Mouse (Mus musculus) embryo, embryonic 10 days (tissue): ENCODE results near the gene Pnpla1.
A peak's percentile ranks its signal among the peaks of the same experiment; 100 is the strongest.

Source experiments
- DNase-seq: peaks from one replicate; pipeline ENCODE4 v3.0.0-alpha.2; 2015; ENCODE audit warnings: low spot score

The Pnpla1 gene

GRCm38 (mm10) chr17:28885231-28885630 lies 27.0 kb downstream of the Pnpla1 start:
- DNase-seq: no peak

GRCm38 (mm10) chr17:28886266-28886665 lies 28.1 kb downstream of the Pnpla1 start:
- no peak for DNase-seq

GRCm38 (mm10) chr17:28894050-28894767 lies 36.0 kb downstream of the Pnpla1 start:
- DNase-seq: no peak

GRCm38 (mm10) chr17:28895217-28895875 lies 37.1 kb downstream of the Pnpla1 start:
- no peak for DNase-seq

GRCm38 (mm10) chr17:28896095-28896780 lies 38.0 kb downstream of the Pnpla1 start:
- DNase-seq: no peak

GRCm38 (mm10) chr17:28897817-28898216 lies 39.6 kb downstream of the Pnpla1 start:
- DNase-seq: no peak

GRCm38 (mm10) chr17:28898249-28898648 lies 40.0 kb downstream of the Pnpla1 start:
- DNase-seq: no peak

GRCm38 (mm10) chr17:28899427-28899826 lies 41.2 kb downstream of the Pnpla1 start:
- no peak for DNase-seq

- DNase-seq: no peak
Measured at GRCm38 (mm10) chr17:28901559-28901958, 43.3 kb downstream of the Pnpla1 start.

- DNase-seq: peak; percentile 85
Measured at GRCm38 (mm10) chr17:28904546-28905376, 46.5 kb downstream of the Pnpla1 start.

GRCm38 (mm10) chr17:28905377-28905916 lies 47.2 kb downstream of the Pnpla1 start:
- DNase-seq: no peak

GRCm38 (mm10) chr17:28907959-28908358 lies 49.7 kb downstream of the Pnpla1 start:
- DNase-seq: no peak

- peak; percentile 83 for DNase-seq
Measured at GRCm38 (mm10) chr17:28909252-28909941, 51.2 kb downstream of the Pnpla1 start.

- peak; percentile 48 for DNase-seq
Measured at GRCm38 (mm10) chr17:28910139-28910538, 51.9 kb downstream of the Pnpla1 start.

- DNase-seq: no peak
Measured at GRCm38 (mm10) chr17:28913200-28913599, 55.0 kb downstream of the Pnpla1 start.

GRCm38 (mm10) chr17:28913940-28914339 lies 55.7 kb downstream of the Pnpla1 start:
- no peak for DNase-seq

GRCm38 (mm10) chr17:28915060-28915628 lies 56.9 kb downstream of the Pnpla1 start, which contains the start of gene 4930539E08Rik:
Gene 4930539E08Rik (minus strand): TSS chr17:28915324.
- no peak for DNase-seq

GRCm38 (mm10) chr17:28916520-28916919 lies 58.3 kb downstream of the Pnpla1 start:
- no peak for DNase-seq

- DNase-seq: no peak
Measured at GRCm38 (mm10) chr17:28921086-28921485, 62.9 kb downstream of the Pnpla1 start.

GRCm38 (mm10) chr17:28922096-28922495 lies 63.9 kb downstream of the Pnpla1 start:
- DNase-seq: no peak
